Mouse (Mus musculus): ENCODE measurements around the gene Atg101. TPM values are rescaled to one million over a fixed set of nuclear protein-coding genes. Genes with fewer than 3 reads are reported as not detected.

Gene Atg101
- polyA plus RNA-seq (2014; fragmentation: Nextera tagmentation; extraction: Ambion mirVana) = 69.4 and 75.7 TPM in 2 replicates

- WGBS = under 1% methylated on average over 61 of the region's 61 CpGs
Measured at GRCm38 (mm10) chr15:101283911-101284750, at the start of gene Atg101. Gene Atg101, plus strand, starts transcription at chr15:101284272.

GRCm38 (mm10) chr15:101234611-101235341 is 49.3 kb upstream of the Atg101 start:
- Histone ChIP-seq H3K36me3 (ENCODE audit: control insufficient read depth, insufficient read depth, low read length) (no peaks in the 10 kb centered on the region), H3K9me3 (ENCODE audit: control insufficient read depth, low read length) (no peaks in the 10 kb centered on the region), H3K9ac (replicated peaks; ENCODE audit: low read depth, low read length) (no peak overlapping the region), H3K27ac (ENCODE audit: low read depth, low read length) (no peak overlapping the region), H3K4me1 (ENCODE audit: control insufficient read depth, insufficient read depth, low read length) (no peaks in the 10 kb centered on the region), H3K27me3 (ENCODE audit: control insufficient read depth, insufficient read depth, low read length) (no peaks in the 10 kb centered on the region), H3K4me2 (ENCODE audit: low read depth, low read length) (no peak overlapping the region), H3K4me3 (ENCODE audit: low read depth, low read length) (no peak overlapping the region)
- no peak for ATAC-seq (ENCODE audit: low read depth)
- 56% methylated on average over 10 of the region's 10 CpGs for WGBS

More at GRCm38 (mm10) chr15:101283911-101284750, at the start of gene Atg101:
- Histone ChIP-seq H3K9ac (replicated peaks; ENCODE audit: low read depth, low read length) (peak within 1 kb of the TSS; percentile 74), H3K27ac (ENCODE audit: low read depth, low read length) (peak within 1 kb of the TSS; percentile 18; the same call in 1 of the 2 replicates), H3K4me1 (ENCODE audit: control insufficient read depth, insufficient read depth, low read length) (peaks cover 8% of the 10 kb centered on the region; the same call in 1 of the 2 replicates), H3K36me3 (ENCODE audit: control insufficient read depth, insufficient read depth, low read length) (peaks cover 18% of the 10 kb centered on the region), H3K9me3 (ENCODE audit: control insufficient read depth, low read length) (no peaks in the 10 kb centered on the region), H3K4me2 (ENCODE audit: low read depth, low read length) (peak within 1 kb of the TSS; percentile 70), H3K4me3 (ENCODE audit: low read depth, low read length) (peak within 1 kb of the TSS; percentile 68), H3K27me3 (ENCODE audit: control insufficient read depth, insufficient read depth, low read length) (no peaks in the 10 kb centered on the region)
- peak; percentile 93 for ATAC-seq (ENCODE audit: low read depth)

GRCm38 (mm10) chr15:101235342-101235698 is 48.8 kb upstream of the Atg101 start:
- no peaks in the 10 kb centered on the region for H3K27me3 ChIP-seq (ENCODE audit: control insufficient read depth, insufficient read depth, low read length)
- H3K36me3 ChIP-seq (ENCODE audit: control insufficient read depth, insufficient read depth, low read length) = no peaks in the 10 kb centered on the region
- no peak overlapping the region for H3K4me2 ChIP-seq (ENCODE audit: low read depth, low read length)
- no peak overlapping the region for H3K4me3 ChIP-seq (ENCODE audit: low read depth, low read length)
- H3K27ac ChIP-seq (ENCODE audit: low read depth, low read length) = no peak overlapping the region
- no peak for ATAC-seq (ENCODE audit: low read depth)
- no peaks in the 10 kb centered on the region for H3K9me3 ChIP-seq (ENCODE audit: control insufficient read depth, low read length)
- WGBS = 28% methylated on average over 5 of the region's 5 CpGs
- H3K9ac ChIP-seq (replicated peaks; ENCODE audit: low read depth, low read length) = no peak overlapping the region
- no peaks in the 10 kb centered on the region for H3K4me1 ChIP-seq (ENCODE audit: control insufficient read depth, insufficient read depth, low read length)

GRCm38 (mm10) chr15:101235728-101236327 is 48.2 kb upstream of the Atg101 start:
- H3K4me3 ChIP-seq (ENCODE audit: low read depth, low read length) = no peak overlapping the region
- H3K9ac ChIP-seq (replicated peaks; ENCODE audit: low read depth, low read length) = no peak overlapping the region
- H3K4me2 ChIP-seq (ENCODE audit: low read depth, low read length) = no peak overlapping the region
- H3K9me3 ChIP-seq (ENCODE audit: control insufficient read depth, low read length) = no peaks in the 10 kb centered on the region
- no peaks in the 10 kb centered on the region for H3K4me1 ChIP-seq (ENCODE audit: control insufficient read depth, insufficient read depth, low read length)
- WGBS = 27% methylated on average over 12 of the region's 12 CpGs
- H3K27ac ChIP-seq (ENCODE audit: low read depth, low read length) = no peak overlapping the region
- no peak for ATAC-seq (ENCODE audit: low read depth)
- H3K27me3 ChIP-seq (ENCODE audit: control insufficient read depth, insufficient read depth, low read length) = no peaks in the 10 kb centered on the region
- no peaks in the 10 kb centered on the region for H3K36me3 ChIP-seq (ENCODE audit: control insufficient read depth, insufficient read depth, low read length)

GRCm38 (mm10) chr15:101236878-101237277 is 47.2 kb upstream of the Atg101 start:
- no peak overlapping the region for H3K4me3 ChIP-seq (ENCODE audit: low read depth, low read length)
- H3K4me1 ChIP-seq (ENCODE audit: control insufficient read depth, insufficient read depth, low read length) = no peaks in the 10 kb centered on the region
- ATAC-seq (ENCODE audit: low read depth) = no peak
- H3K4me2 ChIP-seq (ENCODE audit: low read depth, low read length) = no peak overlapping the region
- no peaks in the 10 kb centered on the region for H3K36me3 ChIP-seq (ENCODE audit: control insufficient read depth, insufficient read depth, low read length)
- WGBS = 9% methylated on average over 3 of the region's 3 CpGs
- no peak overlapping the region for H3K27ac ChIP-seq (ENCODE audit: low read depth, low read length)
- no peak overlapping the region for H3K9ac ChIP-seq (replicated peaks; ENCODE audit: low read depth, low read length)
- H3K9me3 ChIP-seq (ENCODE audit: control insufficient read depth, low read length) = no peaks in the 10 kb centered on the region
- no peaks in the 10 kb centered on the region for H3K27me3 ChIP-seq (ENCODE audit: control insufficient read depth, insufficient read depth, low read length)

GRCm38 (mm10) chr15:101238885-101239511 is 45.1 kb upstream of the Atg101 start:
- 0 out of 2 replicates have a peak, but pooled peaks have one; percentile 38 for ATAC-seq (ENCODE audit: low read depth)
- peak overlapping the region; percentile 45 for H3K4me2 ChIP-seq (ENCODE audit: low read depth, low read length)
- no peak overlapping the region for H3K27ac ChIP-seq (ENCODE audit: low read depth, low read length)
- H3K27me3 ChIP-seq (ENCODE audit: control insufficient read depth, insufficient read depth, low read length) = no peaks in the 10 kb centered on the region
- 5% methylated on average over 28 of the region's 28 CpGs for WGBS
- no peaks in the 10 kb centered on the region for H3K4me1 ChIP-seq (ENCODE audit: control insufficient read depth, insufficient read depth, low read length)
- H3K9ac ChIP-seq (replicated peaks; ENCODE audit: low read depth, low read length) = peak overlapping the region; percentile 47
- H3K36me3 ChIP-seq (ENCODE audit: control insufficient read depth, insufficient read depth, low read length) = no peaks in the 10 kb centered on the region
- H3K4me3 ChIP-seq (ENCODE audit: low read depth, low read length) = peak overlapping the region; percentile 7; the same call in 1 of the 2 replicates
- H3K9me3 ChIP-seq (ENCODE audit: control insufficient read depth, low read length) = no peaks in the 10 kb centered on the region

GRCm38 (mm10) chr15:101239821-101240220 is 44.3 kb upstream of the Atg101 start:
- Histone ChIP-seq H3K27me3 (ENCODE audit: control insufficient read depth, insufficient read depth, low read length) (no peaks in the 10 kb centered on the region), H3K27ac (ENCODE audit: low read depth, low read length) (no peak overlapping the region), H3K9me3 (ENCODE audit: control insufficient read depth, low read length) (no peaks in the 10 kb centered on the region), H3K4me3 (ENCODE audit: low read depth, low read length) (no peak overlapping the region), H3K9ac (replicated peaks; ENCODE audit: low read depth, low read length) (no peak overlapping the region), H3K4me2 (ENCODE audit: low read depth, low read length) (no peak overlapping the region), H3K4me1 (ENCODE audit: control insufficient read depth, insufficient read depth, low read length) (no peaks in the 10 kb centered on the region), H3K36me3 (ENCODE audit: control insufficient read depth, insufficient read depth, low read length) (no peaks in the 10 kb centered on the region)
- WGBS = 59% methylated on average over 8 of the region's 8 CpGs
- ATAC-seq (ENCODE audit: low read depth) = no peak

- H3K4me2 ChIP-seq (ENCODE audit: low read depth, low read length) = peak overlapping the region; percentile 33
- WGBS = 9% methylated on average over 10 of the region's 10 CpGs
- H3K4me1 ChIP-seq (ENCODE audit: control insufficient read depth, insufficient read depth, low read length) = 0 out of 2 replicates have a peak, but pooled peaks cover 2% of the 10 kb centered on the region
- no peak overlapping the region for H3K9ac ChIP-seq (replicated peaks; ENCODE audit: low read depth, low read length)
- H3K4me3 ChIP-seq (ENCODE audit: low read depth, low read length) = no peak overlapping the region
- no peaks in the 10 kb centered on the region for H3K9me3 ChIP-seq (ENCODE audit: control insufficient read depth, low read length)
- H3K27me3 ChIP-seq (ENCODE audit: control insufficient read depth, insufficient read depth, low read length) = no peaks in the 10 kb centered on the region
- ATAC-seq (ENCODE audit: low read depth) = peak; percentile 76
- no peak overlapping the region for H3K27ac ChIP-seq (ENCODE audit: low read depth, low read length)
- no peaks in the 10 kb centered on the region for H3K36me3 ChIP-seq (ENCODE audit: control insufficient read depth, insufficient read depth, low read length)
Measured at GRCm38 (mm10) chr15:101240799-101241204, 43.3 kb upstream of the Atg101 start.

All from neural tube, embryonic 14.5 days (tissue).